Mouse (Mus musculus) inflammation-experienced regulatory T-cells, adult 6 months (primary cell): ENCODE data around the gene Stim2. TPM values are rescaled to one million over a fixed set of nuclear protein-coding genes. Genes with fewer than 3 reads are reported as not detected.

Experiments used
- ATAC-seq: one replicate; pipeline ENCODE4 v1.8.0; 2017
- polyA plus RNA-seq, 3 experiments: library from polyadenylated mRNA; unstranded; fragments of 100-300 nt; shearing (Covaris generic); gene quantifications; one replicate each; pipeline ENCODE4 v1.2.1; 2017

The Stim2 gene
- polyA plus RNA-seq, 3 experiments from 2014 or later, result 17.0 to 31.7 (median 27.5) TPM

- no peak for ATAC-seq
Observed at GRCm38 (mm10) chr5:54148091-54148795, 149.9 kb downstream of the Stim2 start.

- no peak for ATAC-seq
Observed at GRCm38 (mm10) chr5:54154503-54155226, 156.4 kb downstream of the Stim2 start.

GRCm38 (mm10) chr5:54155227-54155776 lies 157.0 kb downstream of the Stim2 start:
- ATAC-seq, result no peak

- ATAC-seq, result no peak
Observed at GRCm38 (mm10) chr5:54155916-54156315, 157.6 kb downstream of the Stim2 start.

DNA sequence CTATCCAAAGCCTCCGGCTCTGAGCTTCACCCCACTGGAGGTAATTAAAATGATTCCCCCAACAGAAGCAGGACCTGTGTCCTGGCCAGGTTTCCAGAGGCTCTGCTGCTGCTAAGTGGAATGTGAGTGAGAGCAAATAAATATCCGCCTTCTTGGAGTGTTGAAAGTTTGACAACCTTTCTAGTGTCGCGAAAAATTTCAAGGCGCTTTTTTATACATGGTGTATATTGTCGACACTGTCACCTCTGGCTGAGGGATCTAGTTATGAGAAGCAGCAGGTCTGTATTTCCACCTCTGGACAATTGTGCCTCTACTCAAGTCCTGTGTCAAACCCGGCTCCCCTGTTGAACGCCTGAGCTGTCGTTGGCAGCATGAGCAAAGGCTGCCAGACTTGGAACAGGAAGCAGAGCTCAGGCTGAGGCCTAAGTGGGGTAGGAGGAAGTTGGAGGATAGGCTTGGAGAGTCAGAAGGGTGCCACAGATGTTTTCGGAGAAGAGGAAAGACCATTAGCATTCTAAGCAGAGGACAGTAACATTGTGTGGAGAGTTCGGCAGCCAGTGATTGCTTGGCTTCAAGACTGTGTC lies 158.7 kb downstream of the Stim2 start:
- no peak for ATAC-seq

DNA sequence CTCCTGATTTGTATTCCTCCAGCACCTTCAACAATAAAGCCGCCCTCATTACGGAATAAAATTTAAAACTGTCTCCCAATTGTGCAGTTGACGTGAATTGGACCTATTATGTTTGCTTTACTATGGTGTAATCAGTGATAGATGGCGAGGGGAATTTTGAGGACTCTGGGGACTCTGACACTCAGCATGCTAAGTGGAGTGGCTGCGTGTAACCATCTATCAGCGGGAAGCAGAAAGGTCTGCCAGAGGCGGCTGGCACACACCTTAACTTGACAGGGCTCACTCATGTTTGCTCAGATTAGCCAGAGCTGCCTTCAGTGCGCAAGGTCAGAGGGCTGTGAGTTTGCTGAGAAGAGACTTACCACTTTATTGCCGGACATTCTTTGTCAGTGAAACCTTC lies 159.9 kb downstream of the Stim2 start:
- ATAC-seq, result no peak

DNA sequence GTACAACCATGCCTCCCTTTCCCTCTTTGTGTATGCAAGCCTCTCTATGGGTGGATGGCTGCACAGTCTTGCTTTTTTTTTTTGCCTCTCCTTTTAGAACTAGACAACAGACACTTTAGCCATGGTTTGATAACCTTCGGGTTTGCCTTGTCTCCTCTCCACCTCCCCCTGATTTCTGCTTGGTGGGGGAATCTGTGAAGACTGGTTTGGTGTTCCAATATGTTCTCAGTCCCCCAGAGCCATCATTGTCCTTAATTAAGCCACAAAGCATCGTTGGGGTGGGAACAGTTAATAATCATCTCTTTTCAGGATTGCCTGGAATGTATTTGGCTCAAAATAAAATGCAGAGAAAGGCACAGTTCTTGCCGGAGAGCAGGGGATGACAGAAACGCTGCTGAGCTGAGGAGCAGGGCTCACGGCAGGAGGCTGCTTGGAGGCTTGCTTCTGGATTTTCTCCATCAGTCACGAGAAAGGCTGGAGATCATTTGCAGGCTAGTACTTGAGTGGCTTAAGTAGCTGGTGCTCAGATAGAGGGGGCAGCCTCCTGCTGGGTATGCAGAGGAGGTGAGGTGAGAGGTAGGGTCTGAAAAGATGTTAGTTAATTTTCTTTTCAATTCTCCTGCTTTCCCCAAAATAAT lies 161.0 kb downstream of the Stim2 start:
- no peak for ATAC-seq

DNA sequence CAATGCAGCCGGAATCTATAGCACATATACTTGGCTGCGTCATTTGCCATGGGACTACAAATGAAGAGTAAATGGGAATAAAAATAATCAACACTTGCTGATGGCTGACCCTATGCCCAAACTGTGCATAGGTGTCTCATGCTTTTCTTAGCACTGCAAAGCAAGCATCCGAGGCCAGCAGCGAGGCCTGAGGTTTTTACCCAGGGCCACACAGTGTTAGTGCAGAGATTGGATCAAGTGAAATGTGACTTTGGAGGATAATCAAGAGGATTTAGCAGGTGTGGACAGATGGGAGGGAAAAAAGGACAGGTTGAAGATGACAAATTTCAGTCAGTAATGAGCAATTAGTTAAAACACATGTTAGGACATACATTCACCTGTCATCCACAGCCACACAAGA lies 162.3 kb downstream of the Stim2 start:
- ATAC-seq, result no peak

DNA sequence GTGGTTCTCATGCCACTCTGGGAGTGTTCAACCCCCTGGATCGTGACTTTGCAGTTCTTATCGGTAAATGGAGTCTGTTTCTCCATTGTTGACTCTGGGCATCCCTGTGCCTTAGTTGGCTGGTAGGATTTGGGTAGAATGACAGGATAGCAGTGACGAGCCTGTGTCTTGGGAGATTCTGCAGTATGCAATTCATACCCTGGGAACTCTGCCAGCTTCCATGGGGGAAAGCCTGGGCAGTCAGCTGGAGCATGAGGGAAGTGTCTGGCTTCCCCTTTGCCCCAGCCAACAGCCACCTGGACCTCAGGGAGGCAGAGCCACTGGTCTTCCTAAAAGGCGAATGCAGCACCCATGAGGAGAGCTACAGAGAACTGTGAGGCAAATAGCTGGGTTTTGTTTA lies 165.6 kb downstream of the Stim2 start:
- ATAC-seq, result no peak

Other genes with a start within 250 kb of the Stim2 start
- 1 to 10 TPM; 5.8 to 7.7 (median 6.8) TPM for gene Tbc1d19, start 188.9 kb upstream of the Stim2 start, polyA plus RNA-seq